Mouse (Mus musculus): ENCODE data around the gene Nufip2.

Gene Nufip2

DNA sequence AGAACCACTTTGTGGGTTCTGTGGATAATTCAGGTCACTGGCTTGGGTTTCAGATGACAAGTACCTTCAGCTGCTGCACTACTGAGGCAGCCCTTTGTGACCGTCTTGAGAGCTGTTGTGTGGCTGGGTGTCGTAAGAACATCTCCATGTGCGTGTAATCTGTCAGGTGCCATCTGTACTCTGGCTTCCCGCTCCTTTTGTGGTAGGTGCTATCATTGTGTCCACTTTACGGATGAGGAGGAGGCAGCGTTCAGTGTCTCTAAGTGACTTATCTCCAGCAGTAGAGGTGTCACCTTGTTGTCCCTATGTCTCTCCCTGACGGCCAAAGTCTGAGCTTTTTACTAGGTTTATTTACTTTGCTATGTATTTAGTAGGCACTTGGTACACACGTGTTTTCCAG is 84.4 kb downstream of the Nufip2 start:
- no peak for DNase-seq (ENCODE audit: low read depth, low spot score)

DNA sequence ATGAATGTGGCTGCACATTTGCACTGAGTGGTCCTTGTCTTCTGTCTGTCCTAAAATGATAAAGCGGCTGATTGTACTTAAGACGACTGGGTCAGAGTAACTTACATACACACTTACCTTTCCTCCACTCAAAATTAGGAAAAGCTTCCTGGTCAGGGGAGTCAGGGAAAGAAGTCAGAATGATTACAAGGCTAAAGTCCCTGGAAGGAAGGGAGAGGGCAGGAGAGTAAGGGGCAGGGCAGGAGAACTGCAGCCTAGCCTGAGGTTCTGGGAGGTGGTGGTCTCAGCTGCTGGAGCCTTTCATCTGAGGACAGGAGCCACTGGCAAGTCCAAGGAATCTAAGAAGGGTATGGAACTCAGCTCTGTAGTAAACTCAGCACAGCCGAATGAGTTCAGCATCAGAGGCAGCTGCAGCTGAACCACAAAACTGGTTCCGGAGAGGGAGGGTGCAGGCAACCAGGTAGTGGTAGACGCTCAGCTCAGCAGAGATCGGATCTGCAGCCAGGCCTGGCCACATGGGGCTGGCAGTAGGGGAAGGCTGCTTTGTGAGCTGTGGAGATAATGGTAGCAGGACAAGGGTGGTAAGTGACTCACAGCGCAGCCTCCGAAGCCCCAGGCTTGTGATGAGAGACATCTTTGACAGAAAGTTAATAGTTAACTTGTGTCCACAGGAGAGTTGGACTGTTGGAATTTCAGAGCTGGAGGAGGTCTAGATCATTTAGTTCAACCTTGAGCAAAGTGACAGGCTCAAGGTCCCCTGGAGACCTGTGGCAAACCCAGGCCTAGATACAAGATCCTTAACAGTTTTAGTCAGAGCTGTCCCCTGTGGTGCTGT is 86.1 kb downstream of the Nufip2 start:
- DNase-seq (ENCODE audit: low read depth, low spot score): no peak

DNA sequence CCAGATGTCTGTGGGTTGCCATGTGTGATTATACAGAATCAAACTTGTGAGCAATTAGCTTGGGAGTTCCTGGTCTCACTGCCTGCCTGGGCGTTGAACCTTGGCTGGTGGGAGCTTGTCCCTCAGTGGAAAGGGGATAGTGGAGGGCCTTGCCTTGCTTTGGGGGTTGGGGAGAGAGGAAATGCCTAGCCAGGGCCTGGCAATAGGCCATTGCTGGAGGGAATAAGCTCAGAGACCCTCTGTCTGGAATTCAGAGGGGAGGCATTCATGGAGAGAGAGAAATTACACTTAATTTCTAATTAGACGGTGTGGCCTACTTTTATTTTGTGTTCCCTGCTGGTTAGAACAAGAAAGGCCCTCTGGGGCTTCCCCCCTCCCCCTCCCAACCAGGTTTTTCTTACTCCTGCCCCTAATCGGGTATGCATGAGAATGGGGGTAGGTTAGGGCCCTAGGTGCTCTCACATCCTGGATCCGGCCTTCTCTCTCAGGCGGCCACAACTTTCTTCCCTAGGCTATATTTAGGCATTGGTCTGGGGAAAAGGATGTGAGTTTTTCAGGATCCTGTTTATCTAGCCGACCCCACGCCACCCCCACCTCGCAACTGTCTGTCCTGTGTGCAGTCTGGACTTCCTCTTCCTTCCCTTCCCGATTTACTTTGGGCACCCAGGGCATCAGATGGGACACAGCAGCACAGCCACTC is 89.9 kb downstream of the Nufip2 start:
- no peak for DNase-seq (ENCODE audit: low read depth, low spot score)

DNA sequence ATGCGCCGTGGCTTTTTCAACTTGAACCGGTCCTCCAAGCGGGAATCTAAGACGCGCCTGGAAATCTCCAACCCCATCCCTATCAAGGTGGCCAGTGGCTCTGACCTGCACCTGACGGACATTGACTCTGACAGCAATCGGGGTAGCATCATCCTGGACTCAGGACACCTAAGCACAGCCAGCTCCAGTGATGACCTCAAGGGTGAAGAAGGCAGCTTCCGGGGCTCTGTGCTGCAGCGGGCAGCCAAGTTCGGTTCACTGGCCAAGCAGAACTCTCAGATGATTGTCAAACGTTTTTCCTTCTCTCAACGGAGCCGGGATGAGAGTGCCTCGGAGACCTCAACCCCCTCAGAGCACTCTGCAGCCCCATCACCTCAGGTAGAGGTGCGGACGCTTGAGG is 91.5 kb downstream of the Nufip2 start:
- DNase-seq (ENCODE audit: low read depth, low spot score): no peak

DNA sequence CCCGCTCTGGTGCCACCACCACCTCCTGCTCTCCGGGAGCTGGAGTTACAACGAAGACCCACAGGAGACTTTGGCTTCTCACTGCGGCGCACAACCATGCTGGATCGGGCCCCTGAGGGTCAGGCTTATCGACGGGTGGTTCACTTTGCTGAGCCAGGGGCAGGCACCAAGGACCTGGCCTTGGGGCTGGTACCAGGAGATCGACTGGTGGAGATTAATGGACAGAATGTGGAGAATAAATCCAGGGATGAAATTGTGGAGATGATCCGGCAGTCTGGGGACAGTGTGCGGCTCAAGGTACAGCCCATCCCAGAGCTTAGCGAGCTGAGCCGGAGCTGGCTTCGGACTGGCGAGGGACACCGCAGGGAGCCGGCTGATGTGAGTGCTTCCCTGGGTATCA is 92.0 kb downstream of the Nufip2 start:
- no peak for DNase-seq (ENCODE audit: low read depth, low spot score)

DNA sequence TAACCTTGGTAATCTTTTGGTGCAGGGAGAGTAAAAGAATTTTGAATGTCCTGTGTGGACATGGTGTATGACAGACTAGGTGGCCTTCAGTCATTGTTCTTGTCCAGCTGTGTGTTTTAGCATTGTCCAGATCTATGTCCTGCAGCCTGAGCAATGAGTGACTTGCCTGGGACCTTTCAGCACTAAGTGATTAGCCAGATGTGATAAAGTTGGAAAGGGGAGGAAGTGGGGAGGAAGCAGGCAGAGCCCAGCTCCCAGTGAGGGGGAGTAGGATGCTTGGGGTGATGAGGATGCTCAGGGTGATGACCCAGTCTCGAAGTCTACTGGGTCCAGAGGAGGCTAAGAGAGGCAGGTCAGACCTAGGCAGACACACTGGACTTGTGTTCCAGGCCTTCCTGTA is 93.3 kb downstream of the Nufip2 start:
- no peak for DNase-seq (ENCODE audit: low read depth, low spot score)

DNA sequence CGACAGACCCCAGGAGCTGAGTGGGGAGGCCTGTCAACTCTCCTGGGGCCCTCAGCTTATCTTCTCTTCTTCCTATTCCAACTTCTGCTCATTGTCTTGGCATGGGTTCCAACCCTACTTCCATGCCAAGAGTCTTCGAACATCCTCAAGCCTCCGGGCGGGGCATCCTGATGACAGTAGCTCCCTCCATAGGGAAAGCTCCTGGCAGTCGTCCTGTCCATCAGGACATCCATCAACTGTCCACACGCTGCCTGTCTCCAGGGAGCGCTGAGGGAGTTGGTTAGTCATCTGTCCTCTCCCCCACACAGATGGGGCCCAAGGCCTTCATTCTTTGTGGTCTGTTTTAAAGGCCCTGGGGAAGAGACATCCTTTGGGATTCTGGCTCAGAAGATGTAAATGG is 95.1 kb downstream of the Nufip2 start:
- DNase-seq (ENCODE audit: low read depth, low spot score): no peak

DNA sequence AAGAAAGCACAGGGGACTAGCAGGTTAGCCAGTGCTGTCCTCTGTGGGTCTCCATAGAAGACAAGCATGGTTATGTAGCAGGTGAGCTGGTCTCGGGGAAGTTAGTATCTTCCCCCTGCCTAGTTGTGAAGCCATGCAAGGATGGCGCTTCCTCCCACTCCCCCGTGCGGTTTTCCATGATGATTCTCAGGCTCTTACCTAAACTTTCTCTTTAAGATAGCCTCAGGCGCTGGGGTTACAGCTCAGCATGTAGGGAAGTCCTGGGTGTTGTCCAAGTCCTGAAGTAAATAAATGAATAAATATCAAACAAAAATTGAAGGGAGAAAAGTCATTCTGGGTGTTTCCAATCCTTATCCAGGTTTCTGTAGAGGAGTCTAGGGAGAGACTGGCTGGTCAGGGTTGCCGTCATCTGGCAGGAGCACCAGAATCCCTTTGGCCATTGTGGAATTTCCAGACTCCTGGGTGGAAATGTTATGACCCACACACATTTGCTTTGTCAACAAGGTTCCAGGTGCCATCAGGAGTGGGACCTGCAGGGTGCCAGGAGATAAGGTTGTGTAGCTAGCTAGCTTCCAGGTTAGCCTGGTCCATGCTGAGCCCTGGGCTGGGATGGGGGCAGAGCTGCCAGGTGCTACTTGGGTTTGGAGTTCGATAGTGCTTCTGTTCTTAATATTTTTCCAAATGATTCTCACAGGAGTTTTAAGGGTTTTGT is 96.3 kb downstream of the Nufip2 start:
- DNase-seq (ENCODE audit: low read depth, low spot score): no peak

DNA sequence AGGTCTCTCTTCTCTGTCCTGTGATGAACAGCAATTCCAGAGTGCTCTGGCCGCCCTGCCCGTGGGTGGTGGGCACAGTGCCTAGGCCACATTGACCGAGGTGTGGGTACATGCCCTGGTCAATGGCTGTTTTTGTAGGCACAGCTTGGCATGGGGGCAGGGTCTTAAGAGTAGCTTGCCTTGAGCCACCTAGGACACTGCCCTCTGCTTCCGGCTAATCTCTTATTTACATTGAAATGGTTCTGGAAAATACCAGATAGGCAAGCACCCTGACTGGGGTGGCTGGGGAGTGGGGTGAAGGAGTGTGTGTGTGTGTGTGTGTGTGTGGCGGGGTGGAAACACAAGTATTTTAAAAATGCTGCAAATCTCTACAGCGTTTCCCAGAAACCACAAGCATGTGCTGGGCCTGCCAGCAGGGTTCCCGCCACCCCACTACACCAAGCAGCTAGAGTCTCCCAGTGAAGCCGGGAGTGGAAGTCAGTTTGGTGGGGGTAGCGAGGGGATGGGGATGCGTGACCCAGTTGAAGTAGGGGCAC is 97.3 kb downstream of the Nufip2 start:
- no peak for DNase-seq (ENCODE audit: low read depth, low spot score)

DNA sequence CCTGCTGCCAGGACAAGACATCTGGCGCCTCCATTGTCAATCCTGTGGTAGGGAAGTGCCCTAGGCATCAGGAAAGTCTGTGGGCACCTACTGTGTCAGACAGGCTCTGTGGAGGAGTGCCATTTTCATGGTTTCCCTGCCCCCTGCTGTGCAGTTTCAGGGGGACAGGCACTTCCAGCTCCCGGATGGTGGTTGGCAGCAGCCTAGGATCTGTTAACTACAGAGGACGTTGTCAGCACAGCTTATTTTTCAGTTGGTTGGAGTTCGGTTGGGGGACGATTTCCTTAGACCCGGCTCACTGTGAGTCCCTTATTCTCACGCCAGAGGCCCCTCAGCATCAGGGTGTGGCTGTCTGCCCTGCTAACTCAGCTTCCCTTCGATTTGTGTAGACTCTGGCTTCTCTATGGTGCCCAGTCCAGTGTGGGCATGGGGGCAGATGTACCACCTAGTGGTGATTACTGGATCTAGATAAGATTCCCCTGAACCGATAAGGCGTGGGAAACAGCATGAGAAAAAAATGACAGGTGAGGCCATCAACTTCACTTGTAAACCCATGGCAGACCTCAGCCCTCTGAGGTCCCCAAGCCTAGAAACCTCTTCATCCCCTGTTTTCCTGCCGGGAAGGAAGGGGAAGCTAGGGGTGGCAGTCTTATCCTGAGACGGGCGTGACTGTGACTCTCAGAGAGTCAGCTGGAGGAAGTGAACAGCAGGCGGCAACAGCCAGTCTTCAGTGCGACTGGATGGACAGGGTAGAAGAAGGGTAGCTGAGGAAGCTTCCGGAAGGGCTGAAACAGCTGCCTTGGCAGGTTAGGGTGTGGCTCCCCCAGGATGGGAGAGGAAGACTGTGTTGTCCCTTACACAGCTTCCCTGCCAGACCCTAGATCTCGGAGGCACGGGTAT is 98.0 kb downstream of the Nufip2 start:
- no peak for DNase-seq (ENCODE audit: low read depth, low spot score)

DNA sequence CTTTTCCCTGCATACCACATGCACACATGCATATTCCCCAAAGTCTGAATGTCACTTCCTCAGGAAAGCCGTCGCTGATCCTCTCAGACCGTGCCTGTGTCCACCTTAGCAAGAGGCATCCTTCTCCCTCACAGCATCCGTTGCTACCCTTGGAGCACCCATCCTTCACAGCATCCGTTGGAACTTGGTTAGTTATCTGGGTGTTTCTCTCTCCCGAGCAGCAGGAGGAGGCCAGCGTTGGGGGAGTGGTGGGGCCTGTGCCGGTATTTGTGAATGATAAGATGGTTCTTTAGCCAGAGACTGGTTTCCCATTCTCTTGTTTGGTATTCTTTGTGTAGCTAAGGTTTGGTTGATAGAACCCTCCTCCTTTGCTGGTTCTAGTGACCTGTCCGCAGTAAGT is 98.9 kb downstream of the Nufip2 start:
- DNase-seq (ENCODE audit: low read depth, low spot score): no peak

DNA sequence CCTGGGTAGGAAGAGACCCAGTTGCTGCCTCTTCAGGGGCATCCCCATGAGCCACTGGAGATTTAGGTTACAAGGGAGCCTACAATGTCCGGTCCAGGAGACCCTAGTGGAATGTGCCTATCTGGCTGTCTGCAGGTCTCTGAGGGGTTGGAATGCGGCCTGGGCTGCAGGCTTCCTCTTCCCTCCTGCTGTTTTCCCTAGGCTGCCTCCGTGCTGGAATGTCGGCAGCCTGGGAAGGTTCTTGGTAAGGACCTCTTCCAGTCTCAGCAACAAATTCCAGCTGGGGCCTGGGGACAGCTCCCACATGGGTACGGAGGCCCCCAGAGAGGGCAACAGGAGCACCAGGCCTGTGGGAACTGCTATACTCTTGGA is 99.4 kb downstream of the Nufip2 start:
- no peak for DNase-seq (ENCODE audit: low read depth, low spot score)

DNA sequence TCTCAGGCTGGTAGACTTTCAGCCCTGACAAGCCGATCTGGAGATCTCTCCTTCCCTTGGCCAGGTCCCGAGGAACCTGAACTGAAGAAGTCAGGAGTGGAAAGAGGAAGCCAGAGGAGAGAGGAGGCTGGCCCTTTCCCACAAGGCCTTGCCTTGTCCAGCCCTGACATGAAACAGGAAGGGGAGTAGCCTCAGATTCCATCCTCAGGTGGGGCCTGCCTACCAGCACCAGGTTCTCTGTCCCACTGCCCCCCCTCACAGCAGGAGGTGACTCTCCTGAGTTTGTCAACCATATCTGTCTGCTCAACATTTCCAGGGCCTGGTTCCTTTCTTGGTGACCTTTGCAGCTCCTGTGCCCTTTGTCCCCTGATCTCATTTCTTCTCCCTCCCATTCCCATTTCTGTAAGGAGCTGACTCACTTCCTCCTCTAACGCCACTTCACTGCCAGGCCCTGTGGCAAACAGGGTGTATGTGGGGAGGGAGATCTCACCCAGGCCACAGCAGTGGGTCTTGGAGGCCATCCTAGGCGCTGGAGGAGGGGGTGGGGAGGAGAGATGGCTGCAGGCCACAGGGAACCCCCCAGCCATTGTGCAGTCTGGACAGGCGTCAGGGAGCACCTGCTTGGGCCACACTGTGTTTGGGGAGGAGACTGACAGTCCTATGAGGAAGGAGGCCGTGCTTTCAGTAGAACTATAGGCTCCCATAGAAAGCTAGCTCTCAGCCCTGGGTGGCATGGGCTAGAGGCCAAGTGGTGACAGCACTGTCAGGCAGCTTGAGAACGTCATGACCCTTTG is 100.0 kb downstream of the Nufip2 start:
- no peak for DNase-seq (ENCODE audit: low read depth, low spot score)

DNA sequence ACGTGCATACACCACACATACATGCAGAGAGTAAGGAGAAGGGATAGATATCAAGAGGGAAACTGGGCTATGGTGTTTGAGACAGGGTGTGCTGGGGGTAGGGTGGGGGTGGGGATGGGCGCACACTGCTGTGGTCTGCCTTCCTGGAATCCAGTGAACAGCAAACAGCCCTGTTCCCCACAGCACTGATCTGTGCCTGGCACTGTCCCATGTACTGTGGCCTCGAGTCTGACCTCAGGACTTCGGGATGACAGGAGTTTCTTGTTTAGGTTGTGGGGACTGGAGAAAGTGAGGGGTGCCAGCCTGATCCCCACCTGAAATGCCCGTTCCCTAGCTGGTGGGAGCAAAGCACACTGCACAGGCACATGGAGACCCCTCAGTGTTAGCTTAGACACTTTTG is 101.8 kb downstream of the Nufip2 start, which contains the start of gene Gm10277:
Gm10277 (minus strand) TSS at position 41 of the 400 bp plus-strand sequence.
- DNase-seq (ENCODE audit: low read depth, low spot score): no peak

DNA sequence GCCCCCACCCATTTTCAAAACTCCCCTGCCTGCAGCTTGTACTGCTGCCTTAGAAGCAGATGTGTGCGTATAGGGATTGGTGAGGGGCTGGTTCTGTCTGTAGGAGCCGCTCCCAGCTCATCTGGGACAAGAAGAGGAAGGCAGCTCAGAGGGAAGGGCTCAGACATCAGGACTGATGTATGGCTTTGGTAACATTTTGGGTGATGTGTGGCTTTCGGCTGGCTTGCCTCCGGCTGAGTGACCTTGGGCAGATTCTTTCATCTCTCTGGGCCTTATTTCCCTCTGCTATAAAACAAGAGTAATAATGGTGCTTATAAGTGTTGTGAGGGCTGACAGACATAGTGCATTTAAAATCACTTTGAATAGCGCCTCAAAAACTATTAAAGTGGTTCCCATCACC is 103.6 kb downstream of the Nufip2 start:
- DNase-seq (ENCODE audit: low read depth, low spot score): no peak

DNA sequence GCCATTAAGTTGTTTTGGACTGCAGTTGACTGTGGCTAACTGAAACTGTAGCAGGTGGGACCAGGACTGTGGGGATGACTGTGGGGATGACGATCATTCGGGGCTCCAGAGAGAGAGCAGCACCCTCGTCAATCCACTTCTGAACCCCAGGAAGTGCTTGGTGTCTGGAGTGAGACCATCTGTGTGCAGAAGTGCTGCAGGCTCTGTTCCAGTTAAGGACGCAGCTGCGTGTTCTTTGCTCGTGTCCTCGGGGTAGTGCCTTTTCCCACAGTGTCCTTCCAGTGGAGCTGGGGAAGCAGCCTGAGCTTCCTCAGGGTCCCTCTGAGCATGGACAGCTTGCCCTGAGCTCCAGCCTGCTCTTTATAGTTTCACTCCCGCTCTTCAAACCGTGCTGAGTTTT is 104.3 kb downstream of the Nufip2 start:
- DNase-seq (ENCODE audit: low read depth, low spot score): no peak

DNA sequence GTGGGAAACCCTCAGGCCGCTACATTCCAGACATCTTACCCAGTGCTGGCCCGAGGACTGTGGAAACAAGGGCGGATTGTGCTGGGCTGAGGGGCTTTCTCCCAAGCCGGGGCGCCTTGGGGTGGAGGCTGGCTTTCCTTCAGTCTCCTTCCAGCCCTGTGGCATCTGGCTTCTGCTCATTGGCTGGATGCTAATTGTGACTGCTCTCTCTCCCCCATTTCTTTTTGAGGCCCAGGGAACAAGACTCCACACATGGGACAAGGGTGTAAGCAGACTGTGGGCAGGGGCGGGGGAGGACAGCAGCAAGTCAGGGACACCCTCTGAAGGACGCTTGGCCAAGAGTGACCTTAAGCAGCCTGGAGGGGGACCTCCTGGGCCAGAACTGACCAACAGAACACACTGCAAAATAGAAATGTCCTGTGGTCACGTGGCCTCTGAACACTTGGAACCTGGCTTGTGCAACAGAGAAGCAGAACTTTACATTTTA is 105.3 kb downstream of the Nufip2 start:
- DNase-seq (ENCODE audit: low read depth, low spot score): no peak
